Mouse (Mus musculus): ENCODE results near the gene Gpr176. TPM values are rescaled to one million over a fixed set of nuclear protein-coding genes. Genes with fewer than 3 reads are reported as not detected.
"Not testable (repeated sequence)": the region's sequence is repeated elsewhere in the genome, so short reads cannot be mapped to it uniquely, and the experiment has no call there.

Gpr176 gene
- polyA plus RNA-seq, 1 experiment from 2014 or later, result 1.5 TPM

GRCm38 (mm10) chr2:118293583-118293982 is 79.6 kb downstream of the Gpr176 start:
- H3K4me3 ChIP-seq (ENCODE audit: low read length), result no peak overlapping the region
- no peak overlapping the region for H3K9ac ChIP-seq (replicated peaks; ENCODE audit: low read length)
- no peaks in the 10 kb centered on the region for H3K27me3 ChIP-seq (ENCODE audit: insufficient read depth, low read length)
- H3K9me3 ChIP-seq (ENCODE audit: low read length), result no peaks in the 10 kb centered on the region
- WGBS, result 95% methylated on average over 5 of the region's 5 CpGs
- H3K27ac ChIP-seq (ENCODE audit: low read length), result no peak overlapping the region
- no peak overlapping the region for H3K4me2 ChIP-seq (replicated peaks; ENCODE audit: low read depth, low read length)
- no peak for ATAC-seq (ENCODE audit: low FRiP score, low TSS enrichment)
- H3K36me3 ChIP-seq (ENCODE audit: insufficient read depth, low read length), result no peaks in the 10 kb centered on the region
- no peaks in the 10 kb centered on the region for H3K4me1 ChIP-seq (ENCODE audit: insufficient read depth, low read length)

- 86% methylated on average over 7 of the region's 7 CpGs for WGBS
- not testable (repeated sequence) for H3K4me2 ChIP-seq (replicated peaks; ENCODE audit: low read depth, low read length); H3K27ac ChIP-seq (ENCODE audit: low read length); H3K9me3 ChIP-seq (ENCODE audit: low read length); H3K4me3 ChIP-seq (ENCODE audit: low read length); H3K36me3 ChIP-seq (ENCODE audit: insufficient read depth, low read length); ATAC-seq (ENCODE audit: low FRiP score, low TSS enrichment); H3K4me1 ChIP-seq (ENCODE audit: insufficient read depth, low read length); H3K9ac ChIP-seq (replicated peaks; ENCODE audit: low read length); H3K27me3 ChIP-seq (ENCODE audit: insufficient read depth, low read length)
Measured at GRCm38 (mm10) chr2:118289066-118289460, 84.2 kb downstream of the Gpr176 start.

- Histone ChIP-seq H3K9me3 (ENCODE audit: low read length) (no peaks in the 10 kb centered on the region), H3K4me3 (ENCODE audit: low read length) (no peak overlapping the region), H3K9ac (replicated peaks; ENCODE audit: low read length) (no peak overlapping the region), H3K4me2 (replicated peaks; ENCODE audit: low read depth, low read length) (no peak overlapping the region), H3K27ac (ENCODE audit: low read length) (no peak overlapping the region), H3K4me1 (ENCODE audit: insufficient read depth, low read length) (no peaks in the 10 kb centered on the region), H3K27me3 (ENCODE audit: insufficient read depth, low read length) (no peaks in the 10 kb centered on the region), H3K36me3 (ENCODE audit: insufficient read depth, low read length) (no peaks in the 10 kb centered on the region)
- 88% methylated on average over 9 of the region's 9 CpGs for WGBS
- ATAC-seq (ENCODE audit: low FRiP score, low TSS enrichment), result no peak
Measured at GRCm38 (mm10) chr2:118288326-118289065, 84.7 kb downstream of the Gpr176 start.

GRCm38 (mm10) chr2:118287678-118288077 is 85.5 kb downstream of the Gpr176 start:
- Histone ChIP-seq H3K4me2 (replicated peaks; ENCODE audit: low read depth, low read length) (no peak overlapping the region), H3K27ac (ENCODE audit: low read length) (no peak overlapping the region), H3K9me3 (ENCODE audit: low read length) (no peaks in the 10 kb centered on the region), H3K36me3 (ENCODE audit: insufficient read depth, low read length) (no peaks in the 10 kb centered on the region), H3K27me3 (ENCODE audit: insufficient read depth, low read length) (no peaks in the 10 kb centered on the region), H3K9ac (replicated peaks; ENCODE audit: low read length) (no peak overlapping the region), H3K4me1 (ENCODE audit: insufficient read depth, low read length) (no peaks in the 10 kb centered on the region), H3K4me3 (ENCODE audit: low read length) (no peak overlapping the region)
- no peak for ATAC-seq (ENCODE audit: low FRiP score, low TSS enrichment)
- WGBS, result 92% methylated on average over 4 of the region's 4 CpGs

- Histone ChIP-seq H3K27me3 (ENCODE audit: insufficient read depth, low read length) (no peaks in the 10 kb centered on the region), H3K9me3 (ENCODE audit: low read length) (no peaks in the 10 kb centered on the region), H3K9ac (replicated peaks; ENCODE audit: low read length) (no peak overlapping the region), H3K4me1 (ENCODE audit: insufficient read depth, low read length) (no peaks in the 10 kb centered on the region), H3K27ac (ENCODE audit: low read length) (no peak overlapping the region), H3K36me3 (ENCODE audit: insufficient read depth, low read length) (no peaks in the 10 kb centered on the region), H3K4me2 (replicated peaks; ENCODE audit: low read depth, low read length) (no peak overlapping the region), H3K4me3 (ENCODE audit: low read length) (no peak overlapping the region)
- 74% methylated on average over 3 of the region's 3 CpGs for WGBS
- ATAC-seq (ENCODE audit: low FRiP score, low TSS enrichment), result no peak
Measured at GRCm38 (mm10) chr2:118282467-118282866, 90.8 kb downstream of the Gpr176 start.

- 92% methylated on average over 8 of the region's 8 CpGs for WGBS
- Histone ChIP-seq H3K36me3 (ENCODE audit: insufficient read depth, low read length) (no peaks in the 10 kb centered on the region), H3K4me2 (replicated peaks; ENCODE audit: low read depth, low read length) (no peak overlapping the region), H3K27ac (ENCODE audit: low read length) (no peak overlapping the region), H3K9me3 (ENCODE audit: low read length) (no peaks in the 10 kb centered on the region), H3K27me3 (ENCODE audit: insufficient read depth, low read length) (no peaks in the 10 kb centered on the region), H3K4me1 (ENCODE audit: insufficient read depth, low read length) (no peaks in the 10 kb centered on the region), H3K4me3 (ENCODE audit: low read length) (no peak overlapping the region), H3K9ac (replicated peaks; ENCODE audit: low read length) (no peak overlapping the region)
- no peak for ATAC-seq (ENCODE audit: low FRiP score, low TSS enrichment)
Measured at GRCm38 (mm10) chr2:118278249-118278648, 95.0 kb downstream of the Gpr176 start.

- Histone ChIP-seq H3K27me3 (ENCODE audit: insufficient read depth, low read length) (no peaks in the 10 kb centered on the region), H3K4me1 (ENCODE audit: insufficient read depth, low read length) (no peaks in the 10 kb centered on the region), H3K9ac (replicated peaks; ENCODE audit: low read length) (no peak overlapping the region), H3K4me2 (replicated peaks; ENCODE audit: low read depth, low read length) (no peak overlapping the region), H3K9me3 (ENCODE audit: low read length) (no peaks in the 10 kb centered on the region), H3K4me3 (ENCODE audit: low read length) (no peak overlapping the region), H3K27ac (ENCODE audit: low read length) (no peak overlapping the region), H3K36me3 (ENCODE audit: insufficient read depth, low read length) (no peaks in the 10 kb centered on the region)
- ATAC-seq (ENCODE audit: low FRiP score, low TSS enrichment), result no peak
- 92% methylated on average over 10 of the region's 10 CpGs for WGBS
Measured at GRCm38 (mm10) chr2:118271606-118272005, 101.6 kb downstream of the Gpr176 start.

- Histone ChIP-seq H3K4me1 (ENCODE audit: insufficient read depth, low read length) (no peaks in the 10 kb centered on the region), H3K4me2 (replicated peaks; ENCODE audit: low read depth, low read length) (no peak overlapping the region), H3K4me3 (ENCODE audit: low read length) (no peak overlapping the region), H3K36me3 (ENCODE audit: insufficient read depth, low read length) (no peaks in the 10 kb centered on the region), H3K27me3 (ENCODE audit: insufficient read depth, low read length) (no peaks in the 10 kb centered on the region), H3K9me3 (ENCODE audit: low read length) (no peaks in the 10 kb centered on the region), H3K9ac (replicated peaks; ENCODE audit: low read length) (no peak overlapping the region), H3K27ac (ENCODE audit: low read length) (no peak overlapping the region)
- WGBS, result 78% methylated on average over 14 of the region's 14 CpGs
- no peak for ATAC-seq (ENCODE audit: low FRiP score, low TSS enrichment)
Measured at GRCm38 (mm10) chr2:118270213-118270612, 103.0 kb downstream of the Gpr176 start.

- Histone ChIP-seq H3K9me3 (ENCODE audit: low read length) (no peaks in the 10 kb centered on the region), H3K4me2 (replicated peaks; ENCODE audit: low read depth, low read length) (no peak overlapping the region), H3K27me3 (ENCODE audit: insufficient read depth, low read length) (no peaks in the 10 kb centered on the region), H3K4me1 (ENCODE audit: insufficient read depth, low read length) (no peaks in the 10 kb centered on the region), H3K9ac (replicated peaks; ENCODE audit: low read length) (no peak overlapping the region), H3K27ac (ENCODE audit: low read length) (no peak overlapping the region), H3K36me3 (ENCODE audit: insufficient read depth, low read length) (no peaks in the 10 kb centered on the region), H3K4me3 (ENCODE audit: low read length) (no peak overlapping the region)
- WGBS, result 46% methylated on average over 2 of the region's 2 CpGs
- ATAC-seq (ENCODE audit: low FRiP score, low TSS enrichment), result no peak
Measured at GRCm38 (mm10) chr2:118263914-118264201, 109.4 kb downstream of the Gpr176 start.

- Histone ChIP-seq H3K4me3 (ENCODE audit: low read length) (no peak overlapping the region), H3K4me2 (replicated peaks; ENCODE audit: low read depth, low read length) (no peak overlapping the region), H3K27ac (ENCODE audit: low read length) (no peak overlapping the region), H3K27me3 (ENCODE audit: insufficient read depth, low read length) (no peaks in the 10 kb centered on the region), H3K9ac (replicated peaks; ENCODE audit: low read length) (no peak overlapping the region), H3K4me1 (ENCODE audit: insufficient read depth, low read length) (no peaks in the 10 kb centered on the region), H3K36me3 (ENCODE audit: insufficient read depth, low read length) (no peaks in the 10 kb centered on the region), H3K9me3 (ENCODE audit: low read length) (no peaks in the 10 kb centered on the region)
- WGBS, result 14% methylated on average over 8 of the region's 8 CpGs
- 0 out of 2 replicates have a peak, but pooled peaks have one; percentile 35 for ATAC-seq (ENCODE audit: low FRiP score, low TSS enrichment)
Measured at GRCm38 (mm10) chr2:118263151-118263913, 109.9 kb downstream of the Gpr176 start.
